Mouse (Mus musculus): ENCODE measurements around the gene AC134908.4.
"Not testable (repeated sequence)": the region's sequence is repeated elsewhere in the genome, so short reads cannot be mapped to it uniquely, and the experiment has no call there.

Gene AC134908.4

DNA sequence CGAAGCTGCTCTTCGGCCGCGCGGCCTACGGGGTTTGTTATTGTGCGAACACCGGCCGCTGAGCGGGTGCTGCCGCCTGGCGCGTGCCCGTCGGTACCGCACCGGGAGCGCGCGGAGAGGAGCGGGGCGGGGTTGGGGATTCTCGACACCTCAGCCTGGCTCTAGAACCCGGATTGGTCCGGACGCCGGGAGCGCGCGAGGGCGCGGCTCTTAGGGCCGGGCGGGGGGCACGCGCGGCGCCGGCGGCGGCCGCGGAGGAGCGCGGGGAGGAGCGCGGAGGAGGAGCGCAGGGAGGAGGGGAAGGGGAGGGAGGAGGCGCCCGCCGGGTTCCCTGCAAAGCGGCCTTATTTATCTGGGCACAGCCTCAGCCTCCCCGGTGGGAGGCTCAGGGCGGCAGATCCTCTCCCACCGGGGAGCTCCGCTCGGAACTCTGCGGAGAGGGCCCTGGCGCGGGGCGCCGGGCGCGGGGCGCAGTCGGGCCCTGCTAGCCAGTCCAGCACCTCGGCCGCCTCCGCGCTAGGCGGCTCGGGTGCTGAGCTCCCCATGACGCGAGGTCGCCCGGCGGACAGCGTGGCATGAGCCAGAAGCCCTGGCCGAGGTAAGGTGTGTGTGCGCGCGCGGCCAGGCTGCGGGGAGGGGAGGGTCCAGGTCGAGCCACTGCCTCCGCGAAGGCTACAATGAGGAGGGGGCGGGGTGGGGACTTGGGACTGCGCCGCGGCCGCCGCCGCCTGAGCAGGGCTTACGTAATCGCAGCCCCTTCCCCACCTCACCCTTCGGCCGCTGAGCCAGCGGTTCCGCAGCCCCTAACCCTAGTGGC lies 13.5 kb upstream of the AC134908.4 start, which contains the start of gene Fbxl16:
Gene Fbxl16, plus strand, starts transcription at position 297 of the 817 bp plus-strand sequence.
- DNase-seq (ENCODE audit: low spot score in 2 of 2): peak; percentile 94 to 95

DNA sequence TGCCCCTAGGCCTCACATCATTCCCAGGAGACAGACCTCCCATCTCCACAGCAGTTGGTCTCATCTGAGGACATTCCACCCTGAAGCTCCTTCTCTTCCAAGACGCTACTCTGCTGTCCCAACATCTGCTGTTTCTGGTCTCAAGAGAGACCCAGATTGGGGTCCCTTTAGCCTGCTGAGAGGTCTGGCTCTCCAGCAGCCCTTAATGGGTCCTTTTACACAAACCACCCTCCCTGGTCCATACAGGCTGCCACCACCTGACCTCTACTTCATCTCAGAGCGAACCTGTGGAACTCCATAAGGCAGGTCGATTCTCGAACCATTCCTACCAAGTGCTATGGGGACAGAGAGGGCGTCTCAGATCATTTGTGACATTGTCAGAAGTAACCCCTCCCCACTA lies 12.6 kb upstream of the AC134908.4 start:
- DNase-seq (ENCODE audit: low spot score in 2 of 2): peak in 1 of 2 experiments; percentile 45

DNA sequence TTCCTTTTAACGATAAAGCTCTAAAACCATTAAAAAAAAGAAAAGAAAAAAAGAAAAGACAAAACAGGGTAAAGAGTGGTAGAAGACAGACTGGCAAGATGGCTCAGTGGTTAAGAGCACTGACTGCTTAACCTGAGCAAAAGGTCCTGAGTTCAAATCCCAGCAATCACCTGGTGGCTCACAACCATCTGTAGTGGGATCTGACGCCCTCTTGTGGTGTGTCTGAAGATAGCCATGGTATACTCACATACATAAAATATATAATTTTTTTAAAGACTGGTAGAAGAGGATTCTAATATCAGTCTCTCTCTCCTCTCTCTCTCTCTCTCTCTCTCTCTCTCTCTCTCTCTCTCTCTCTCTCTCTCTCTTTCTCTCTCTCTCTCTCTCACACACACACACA lies 12.0 kb upstream of the AC134908.4 start:
- DNase-seq (ENCODE audit: low spot score in 2 of 2): not testable (repeated sequence)

DNA sequence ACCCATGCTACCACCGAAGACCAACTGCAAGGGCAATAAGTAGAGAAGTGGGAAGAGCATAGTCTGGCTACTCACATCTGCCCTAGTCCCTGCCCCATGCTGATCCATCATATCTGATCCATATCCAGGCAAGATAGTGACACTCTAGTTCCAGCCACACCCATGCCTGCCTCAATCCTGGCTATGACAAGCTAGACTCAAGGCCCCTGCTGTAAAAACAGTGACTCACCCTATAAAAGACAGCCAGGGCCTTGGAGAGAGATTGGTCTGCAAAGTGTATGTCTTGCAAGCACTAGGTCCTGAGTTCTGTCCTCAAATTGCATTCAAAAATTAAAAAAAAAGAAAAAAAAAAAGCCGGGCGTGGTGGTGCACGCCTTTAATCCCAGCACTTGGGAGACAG lies 11.0 kb upstream of the AC134908.4 start:
- DNase-seq (ENCODE audit: low spot score in 2 of 2): no peak

DNA sequence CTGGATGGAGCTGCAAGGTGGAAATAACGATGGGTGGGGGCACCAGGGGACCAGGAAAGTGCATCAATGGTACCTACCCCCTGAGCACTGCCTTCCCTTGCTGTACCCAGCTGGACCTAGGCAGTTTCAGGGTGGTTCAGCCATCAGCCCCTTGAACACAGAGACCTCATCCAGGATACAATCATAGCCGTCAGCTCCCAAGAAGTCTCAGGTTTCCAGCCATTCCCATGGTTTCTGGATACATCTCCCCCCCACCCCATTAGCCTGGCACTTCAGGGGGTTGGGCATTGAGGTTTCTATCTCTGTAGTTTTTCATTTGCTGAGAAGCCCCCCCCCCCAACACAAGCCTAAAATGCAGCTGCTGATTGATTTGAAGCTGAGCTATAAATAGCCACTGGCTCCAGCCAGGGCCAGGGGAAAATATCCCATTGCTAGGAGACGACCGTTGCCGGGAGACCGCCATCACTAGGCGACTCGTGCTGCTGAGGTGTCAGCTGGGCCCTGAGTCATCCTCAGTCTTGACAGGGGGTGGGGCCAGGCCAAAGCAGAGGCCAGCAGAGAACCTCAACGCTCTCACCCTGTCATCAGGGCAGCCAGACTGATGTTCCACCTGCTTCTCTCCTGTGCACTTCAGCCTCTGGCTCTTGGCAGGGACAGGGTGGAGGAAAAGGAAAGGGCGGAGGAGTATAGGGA lies 7.5 kb upstream of the AC134908.4 start:
- peak; percentile 91 to 96 for DNase-seq (ENCODE audit: low spot score in 2 of 2)

DNA sequence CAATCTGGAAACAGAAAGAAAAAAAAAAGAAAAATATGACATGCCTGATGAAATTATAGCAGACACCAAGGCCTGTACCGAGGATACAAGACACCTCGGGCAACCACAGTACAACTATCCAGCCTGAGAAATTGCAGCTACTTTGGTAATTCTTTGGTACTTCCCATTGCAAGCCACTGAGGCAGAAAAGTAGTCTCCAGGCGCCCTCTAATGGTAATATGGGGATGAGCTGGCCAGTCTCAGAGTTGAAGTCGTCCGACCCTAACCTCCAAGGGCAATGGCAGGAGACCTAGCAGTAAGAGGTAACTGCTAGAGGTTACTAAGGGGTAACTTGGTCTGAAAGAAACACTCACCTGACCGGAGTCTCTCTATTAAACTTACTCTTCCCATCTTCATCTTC lies 5.6 kb upstream of the AC134908.4 start:
- DNase-seq (ENCODE audit: low spot score in 2 of 2): peak; percentile 75 to 76

DNA sequence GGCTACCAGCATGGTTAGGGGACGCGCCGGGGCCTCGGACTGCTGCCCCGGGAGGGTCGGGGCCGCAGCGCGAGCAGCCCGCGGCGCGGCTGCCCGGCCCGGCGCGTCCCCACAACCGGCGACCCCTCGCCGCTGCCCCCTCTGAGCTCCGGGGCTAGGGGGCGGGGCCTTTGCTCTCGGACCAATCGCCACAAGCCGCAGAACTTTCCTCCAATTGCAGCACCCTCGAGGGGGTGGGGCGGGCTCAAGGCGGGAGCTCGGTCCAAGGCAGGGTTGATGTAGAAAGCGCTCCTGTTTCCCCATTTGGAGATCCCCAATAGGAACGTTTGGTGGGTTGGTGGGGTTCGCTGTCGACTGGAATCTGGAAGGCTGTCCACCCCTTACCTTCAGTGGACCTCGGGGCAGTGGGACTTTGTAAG lies 1.5 kb upstream of the AC134908.4 start, which contains the start of gene Metrn:
Gene Metrn, minus strand, starts transcription at position 186 of the 419 bp plus-strand sequence.
- DNase-seq (ENCODE audit: low spot score in 2 of 2): peak; percentile 90 to 92

DNA sequence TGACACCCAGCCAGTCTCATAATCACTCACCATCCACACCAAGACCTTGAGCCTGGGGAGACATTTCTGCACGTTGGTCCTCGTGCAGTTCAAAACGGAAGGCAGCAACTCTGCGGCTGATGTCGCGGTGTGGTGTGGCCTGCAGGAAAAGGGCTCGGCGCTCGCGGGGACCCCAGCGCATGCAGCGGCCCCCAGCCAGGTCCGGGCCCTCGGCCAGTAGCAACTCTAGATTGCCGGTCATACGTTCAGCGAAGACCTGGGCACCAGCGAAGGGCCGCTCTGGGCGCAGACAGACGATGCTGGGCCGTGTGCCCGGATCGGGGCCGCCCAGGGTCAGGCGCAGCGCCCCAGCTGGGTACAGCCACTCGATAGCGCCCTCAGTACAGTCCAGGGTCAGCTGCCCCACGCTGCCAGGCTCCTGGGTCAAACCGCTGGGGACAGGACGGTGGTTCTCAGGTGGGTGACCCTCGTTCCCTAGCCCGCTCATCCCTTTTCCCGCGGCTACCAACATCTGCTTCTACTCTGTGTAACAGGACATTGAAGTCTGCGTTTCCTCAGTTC lies 832 bp upstream of the AC134908.4 start:
- peak; percentile 58 to 61 for DNase-seq (ENCODE audit: low spot score in 2 of 2)

DNA sequence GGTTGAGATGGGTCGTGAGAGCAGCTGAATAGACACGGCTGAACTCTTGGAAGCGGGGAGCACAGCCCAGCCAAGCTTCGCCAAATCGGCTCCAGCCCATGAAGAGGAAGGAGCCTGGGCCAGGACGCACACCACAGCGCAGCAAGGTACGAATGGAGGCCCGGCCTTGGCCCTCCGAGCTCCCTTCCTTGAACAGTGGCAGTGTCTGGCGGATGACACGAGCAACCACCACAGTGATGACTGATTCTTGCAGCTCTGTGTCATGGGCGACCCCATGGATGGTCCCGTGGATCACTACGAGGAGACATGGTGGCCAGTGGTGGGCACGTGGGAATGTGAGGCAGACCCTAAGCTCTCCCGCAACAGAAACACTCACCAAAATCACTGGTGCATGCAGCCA lies 461 bp downstream of the AC134908.4 start:
- no peak for DNase-seq (ENCODE audit: low spot score in 2 of 2)

DNA sequence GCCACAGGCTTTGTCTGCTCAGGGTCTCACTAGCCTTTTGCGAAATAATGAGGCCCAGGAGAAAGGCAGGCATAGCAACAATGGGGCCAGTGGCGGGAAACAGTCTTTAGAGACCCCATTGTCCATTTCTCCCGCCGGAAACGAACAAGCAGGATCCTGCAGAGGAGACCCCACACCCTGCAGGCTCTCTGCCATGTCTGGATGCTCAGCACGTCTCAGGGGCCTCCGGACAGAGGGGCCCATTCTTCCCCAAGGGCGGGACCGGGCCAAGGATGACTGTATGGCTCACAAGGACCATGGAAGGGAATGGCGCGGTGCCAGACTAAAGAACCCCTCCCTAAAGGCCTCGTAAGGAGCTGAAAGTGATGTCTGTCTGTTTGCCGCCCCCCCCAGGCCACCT lies 1.3 kb downstream of the AC134908.4 start:
- DNase-seq (ENCODE audit: low spot score in 2 of 2): peak; percentile 61 to 73

DNA sequence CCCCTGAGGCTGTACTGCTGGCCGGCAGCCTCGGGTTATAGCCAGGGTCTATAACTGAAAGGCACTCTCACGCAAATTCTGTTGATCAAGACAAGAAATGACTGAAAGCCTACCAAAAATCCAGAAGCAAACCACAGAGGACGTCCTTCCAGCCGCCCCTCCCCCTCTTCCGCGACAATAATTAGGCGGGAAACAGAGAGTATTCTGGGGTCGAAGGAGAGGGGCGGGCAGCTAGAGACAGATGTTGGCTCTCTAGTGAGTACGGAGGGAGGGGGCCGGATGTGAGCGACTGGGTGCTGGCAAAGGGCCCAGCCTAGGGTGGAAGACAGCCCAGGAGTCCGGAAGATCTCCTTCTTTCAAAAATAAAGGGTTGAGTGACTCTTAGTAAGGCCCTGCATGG lies 2.8 kb downstream of the AC134908.4 start, which contains the start of gene Fam173a:
Gene Fam173a, minus strand, starts transcription at position 287 of the 400 bp plus-strand sequence.
- DNase-seq (ENCODE audit: low spot score in 2 of 2): peak; percentile 89 to 93

DNA sequence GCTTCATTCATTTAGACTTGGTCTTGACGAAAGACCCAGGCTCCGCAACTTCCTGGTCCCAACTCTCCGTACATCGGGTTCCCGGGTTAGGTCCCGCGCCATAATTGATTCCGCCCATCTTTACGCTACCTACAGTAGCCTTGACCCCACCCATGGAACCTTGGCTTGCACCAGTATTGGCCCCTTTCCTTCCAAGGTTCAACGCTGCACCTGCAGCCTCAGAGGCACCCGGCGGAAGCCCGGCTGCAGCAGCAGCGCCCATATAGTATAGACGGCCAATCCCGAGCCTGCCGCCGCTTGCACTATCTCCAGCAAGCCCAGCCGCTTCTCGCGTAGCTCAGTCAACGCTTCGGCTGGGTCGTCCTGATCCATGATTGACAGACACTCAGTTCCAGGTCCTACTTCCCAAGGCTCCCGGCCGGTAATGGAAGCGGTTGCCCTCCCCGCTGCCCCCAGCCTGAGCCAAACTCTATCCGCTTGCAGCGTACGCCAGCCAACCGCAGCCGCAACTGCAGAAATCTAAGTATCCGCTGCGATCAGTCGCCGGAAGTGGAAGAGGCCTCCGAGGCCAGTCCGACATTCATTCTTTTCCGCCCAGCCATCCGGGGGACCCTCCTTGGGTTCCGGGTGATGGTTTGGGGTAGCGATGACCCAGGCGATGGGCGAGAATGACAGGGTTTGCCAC lies 3.5 kb downstream of the AC134908.4 start:
- DNase-seq (ENCODE audit: low spot score in 2 of 2): peak; percentile 89 to 92

DNA sequence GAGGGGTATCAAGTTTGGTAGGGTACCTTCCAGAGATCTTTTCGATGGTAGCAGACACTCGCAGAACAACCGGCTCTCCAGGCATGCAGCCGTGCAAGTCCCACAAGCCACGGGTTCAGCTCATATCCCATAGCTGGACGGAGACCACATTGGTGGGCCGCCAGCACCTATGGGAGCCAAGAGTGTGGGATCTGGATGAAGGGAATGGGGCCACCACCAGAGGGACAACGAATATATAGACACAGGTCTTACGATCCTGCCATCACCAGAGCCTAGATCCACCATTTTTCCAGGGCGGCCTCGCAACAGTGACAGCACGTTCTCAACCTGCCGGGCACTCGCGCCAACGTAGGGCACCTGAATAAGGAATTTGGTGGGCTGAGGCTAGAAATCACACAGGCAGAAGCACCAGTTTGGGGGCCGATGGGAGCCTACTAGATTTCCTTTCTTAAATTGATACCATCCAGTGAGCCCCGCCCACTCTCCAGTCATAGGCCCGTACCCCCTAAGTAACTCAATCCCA lies 4.1 kb downstream of the AC134908.4 start:
- peak in 1 of 2 experiments; percentile 48 for DNase-seq (ENCODE audit: low spot score in 2 of 2)

DNA sequence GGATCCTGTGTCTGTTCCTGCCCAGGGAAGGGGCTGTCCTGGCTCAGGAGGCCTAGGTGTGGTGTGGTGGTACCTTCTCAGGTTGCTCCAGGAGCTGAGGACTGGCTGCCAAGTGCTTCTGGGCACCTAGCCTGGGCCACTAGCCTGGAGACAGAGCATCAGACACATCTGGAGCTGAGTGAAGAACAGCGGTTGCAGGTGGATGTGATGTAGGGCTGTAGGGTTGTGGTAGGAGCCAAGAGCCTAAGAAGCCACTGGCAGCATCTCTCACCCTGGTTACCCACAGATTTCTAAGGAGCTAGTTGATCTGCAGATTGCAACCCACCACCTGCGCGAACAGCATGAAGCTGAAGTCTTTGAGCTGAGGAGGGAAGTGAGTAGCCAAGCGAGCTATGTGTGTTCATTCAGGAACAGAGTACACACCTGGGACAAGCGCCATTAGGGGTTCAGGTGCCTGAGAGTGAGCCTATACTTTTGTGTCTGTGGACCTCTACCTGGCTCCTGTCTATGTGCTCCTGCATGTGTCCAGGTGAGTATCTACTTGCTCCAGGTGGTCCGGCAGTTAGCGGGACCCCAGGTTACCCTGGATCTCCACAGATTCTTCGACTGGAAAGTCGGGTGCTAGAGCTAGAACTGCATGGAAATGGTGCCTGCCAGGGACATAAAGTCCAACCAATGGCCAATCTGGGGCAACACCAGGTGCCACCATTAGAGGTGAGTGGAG lies 8.5 kb downstream of the AC134908.4 start:
- no peak for DNase-seq (ENCODE audit: low spot score in 2 of 2)

DNA sequence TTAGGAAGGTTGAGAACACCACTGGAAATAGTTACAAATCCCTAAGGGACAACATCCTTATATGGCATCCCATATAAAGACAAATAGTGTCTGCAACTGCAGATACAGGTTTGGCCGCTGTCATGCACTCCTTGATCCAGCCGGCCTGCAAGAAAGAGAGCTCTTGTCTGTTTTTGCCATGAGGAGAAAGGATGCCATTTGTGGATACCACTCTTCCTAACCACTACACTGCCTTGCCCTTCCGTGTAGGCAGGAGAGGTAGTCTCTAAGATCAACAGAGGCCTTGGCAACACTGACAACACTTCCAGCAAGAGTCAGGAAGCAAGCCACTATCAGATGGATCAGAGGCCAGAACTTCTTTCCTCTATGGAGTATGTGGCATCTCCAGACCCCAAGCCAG lies 9.2 kb downstream of the AC134908.4 start, which contains the start of gene Ccdc78:
Gene Ccdc78, plus strand, starts transcription at position 301 of the 400 bp plus-strand sequence.
- no peak for DNase-seq (ENCODE audit: low spot score in 2 of 2)

DNA sequence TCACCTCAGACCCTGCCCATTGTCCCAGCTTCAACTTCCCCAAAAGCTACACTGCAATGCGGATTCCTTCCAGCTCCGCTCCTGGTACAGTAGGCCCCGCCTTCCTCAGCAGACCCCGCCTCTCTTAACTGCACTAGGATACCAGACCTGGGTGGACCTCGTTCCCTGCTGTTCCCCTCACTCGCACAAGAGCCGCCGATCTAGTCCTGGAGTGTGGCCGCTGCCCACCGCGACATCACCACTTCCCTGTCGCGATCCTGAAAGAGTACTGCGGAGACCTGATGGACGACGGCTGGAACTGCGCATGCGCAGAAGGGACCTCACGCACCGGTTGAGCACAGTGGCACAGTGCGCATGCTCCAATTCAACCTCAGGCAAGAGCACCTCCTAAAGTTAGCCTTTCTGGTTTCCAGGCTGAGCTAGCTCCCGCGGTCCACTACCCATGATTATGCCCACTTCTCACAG lies 10.1 kb downstream of the AC134908.4 start, which contains the start of gene Haghl:
Gene Haghl, minus strand, starts transcription at position 393 of the 465 bp plus-strand sequence.
- peak; percentile 97 to 98 for DNase-seq (ENCODE audit: low spot score in 2 of 2)

DNA sequence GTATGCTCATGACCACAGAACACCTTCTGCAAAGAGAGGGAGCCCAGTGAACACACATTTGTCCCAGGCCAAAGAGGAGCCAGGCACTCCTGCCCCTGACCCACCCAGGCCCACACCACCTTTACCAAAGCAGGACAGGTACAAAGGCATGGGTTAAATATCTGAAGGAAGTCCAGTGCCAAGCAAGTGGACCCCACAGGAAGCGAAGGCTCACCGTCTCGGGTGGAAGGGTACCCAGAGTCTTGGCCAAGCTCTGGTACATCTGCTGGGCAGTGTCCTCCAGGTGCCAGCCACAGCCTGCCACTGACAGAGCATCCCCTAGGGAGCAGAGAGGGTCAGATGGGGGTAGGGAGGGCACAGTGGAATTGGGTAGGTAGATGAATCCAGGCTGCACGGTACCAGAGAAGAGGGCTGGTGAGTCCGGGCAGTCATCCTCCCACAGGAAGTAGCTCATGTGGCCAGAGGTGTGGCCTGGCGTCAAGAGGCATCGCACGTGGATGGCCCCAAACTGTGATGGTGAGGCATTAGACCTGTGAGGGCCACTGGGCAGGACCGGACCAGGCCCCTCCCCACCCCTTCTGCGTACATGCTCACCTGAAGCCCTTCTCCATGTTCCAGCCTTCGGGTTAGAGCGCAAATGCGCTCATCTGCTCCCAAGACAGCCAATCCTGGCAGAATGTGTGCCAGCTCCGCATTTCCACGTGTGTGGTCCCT lies 11.4 kb downstream of the AC134908.4 start:
- peak in 1 of 2 experiments; percentile 52 for DNase-seq (ENCODE audit: low spot score in 2 of 2)

DNA sequence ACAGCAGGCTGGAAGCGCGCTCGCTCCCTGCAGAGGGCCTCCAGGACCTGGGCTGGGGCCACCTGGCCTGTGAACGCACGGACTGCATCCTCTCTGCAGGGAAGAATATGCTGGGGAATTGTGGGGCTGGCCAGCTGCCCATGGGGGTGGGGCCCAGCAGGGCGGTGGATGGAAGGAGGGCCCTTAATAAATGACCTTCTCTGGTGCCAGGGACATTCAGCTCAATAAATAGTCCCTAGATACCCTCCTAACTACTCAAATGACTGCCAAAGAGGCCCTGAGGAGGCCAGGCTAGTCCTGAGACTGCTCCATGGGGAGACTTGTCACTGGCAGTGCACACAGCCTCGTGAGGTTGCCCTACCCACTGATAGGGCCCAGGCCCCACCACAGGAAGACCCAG lies 12.4 kb downstream of the AC134908.4 start:
- DNase-seq (ENCODE audit: low spot score in 2 of 2): peak in 1 of 2 experiments; percentile 39

DNA sequence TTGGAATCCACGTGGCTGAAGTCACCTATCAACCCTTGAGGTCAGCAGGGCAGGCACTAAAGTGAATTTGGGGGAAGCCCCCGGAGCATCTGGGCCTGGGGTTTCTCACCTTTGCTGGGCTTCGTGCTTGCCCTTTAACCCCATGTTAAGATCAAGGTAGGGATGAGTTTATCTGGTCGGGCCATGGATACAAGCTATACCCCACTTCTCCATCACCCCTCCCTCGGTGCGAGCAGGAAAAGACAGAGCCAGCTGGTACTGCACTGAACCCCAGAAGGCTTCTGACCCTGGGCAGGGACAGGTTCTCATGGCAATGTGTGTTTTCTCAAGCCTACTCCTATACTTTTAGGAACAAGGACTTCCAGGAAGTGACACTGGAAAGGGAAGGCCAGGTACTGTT lies 14.1 kb downstream of the AC134908.4 start:
- DNase-seq (ENCODE audit: low spot score in 2 of 2): no peak

DNA sequence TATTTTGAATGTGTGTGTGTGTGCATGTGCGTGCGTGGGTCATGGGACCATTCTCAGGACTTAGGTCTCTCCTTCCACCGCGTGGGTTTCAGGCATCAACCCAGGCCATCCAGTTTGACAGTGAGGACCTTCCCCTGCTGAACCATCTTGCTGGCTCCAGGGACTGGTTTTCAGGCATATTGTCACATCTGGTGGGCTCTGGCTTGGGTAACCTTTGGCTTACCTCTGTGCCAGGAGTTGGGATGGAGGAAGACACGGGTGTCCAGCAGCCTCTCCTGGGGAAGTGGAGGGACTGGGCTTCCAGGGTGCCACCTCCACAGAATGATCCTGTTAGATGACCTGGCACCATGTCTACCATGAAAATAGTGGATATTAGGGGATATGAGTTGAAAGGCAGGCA lies 17.5 kb downstream of the AC134908.4 start:
- DNase-seq (ENCODE audit: low spot score in 2 of 2): no peak
